Mouse (Mus musculus): Measurements from ENCODE around the gene Hk1. TPM values are rescaled to one million over a fixed set of nuclear protein-coding genes. Genes with fewer than 3 reads are reported as not detected.

Gene Hk1
- total and polyA plus RNA-seq, 3 experiments = 192 to 740 (median 441) TPM

- H3K9ac ChIP-seq (ENCODE audit: control insufficient read depth, low read depth, low read length, poor library complexity, severe bottlenecking) = peak overlapping the region; percentile 72
- peaks cover 0 to 38% of the 10 kb centered on the region in 2 experiments; a peak in 2 of 4 replicates for H3K36me3 ChIP-seq (ENCODE audit: control insufficient read depth in 1 of 2, insufficient read depth in 2 of 2, low read length in 2 of 2)
- no peaks in the 10 kb centered on the region for H3K27me3 ChIP-seq (ENCODE audit: control insufficient read depth in 1 of 2, insufficient read depth in 2 of 2, low read length in 2 of 2)
- peak; percentile 94 for DNase-seq (ENCODE audit: low read depth, low spot score)
- no peaks in the 10 kb centered on the region for H3K9me3 ChIP-seq (replicated peaks; ENCODE audit: insufficient read depth, low read length)
- H3K4me1 ChIP-seq (ENCODE audit: control insufficient read depth in 1 of 2, insufficient read depth in 2 of 2, low read length in 2 of 2) = peaks cover 8 to 52% of the 10 kb centered on the region in 2 experiments
- peaks cover 46% of the 10 kb centered on the region for H3K79me2 ChIP-seq (ENCODE audit: control insufficient read depth, insufficient read depth, low read length, poor library complexity)
- peak overlapping the region; percentile 41 to 51 for H3K4me3 ChIP-seq (ENCODE audit: control insufficient read depth in 1 of 2, insufficient read depth in 1 of 2, low read depth in 2 of 2, low read length in 2 of 2)
- TF ChIP-seq ELF1 (IDR thresholded peaks at IDR 0.05; ENCODE audit: low read depth, low read length) (no peak), MYC (IDR thresholded peaks at IDR 0.05; ENCODE audit: low read depth, low read length) (0 out of 2 replicates have a peak, but pooled peaks have one; percentile 68), CTCF (IDR thresholded peaks at IDR 0.05 in 2 of 3, conservative IDR thresholded peaks at IDR 0.05 in 1 of 3; ENCODE audit: control insufficient read depth in 1 of 3, insufficient read depth in 1 of 3, low read depth in 2 of 3, low read length in 3 of 3, poor library complexity in 1 of 3, severe bottlenecking in 1 of 3) (no peak), E2F4 (IDR thresholded peaks at IDR 0.05; ENCODE audit: borderline replicate concordance, low read depth, low read length) (no peak), USF1 (IDR thresholded peaks at IDR 0.05; ENCODE audit: low read depth, low read length) (no peak), CHD2 (IDR thresholded peaks at IDR 0.05; ENCODE audit: low read length) (no peak), UBTF (IDR thresholded peaks at IDR 0.05; ENCODE audit: borderline replicate concordance, insufficient read depth, low read depth, low read length) (no peak), ETS1 (IDR thresholded peaks at IDR 0.05; ENCODE audit: low read depth, low read length) (peak; percentile 64; the same call in 1 of the 2 replicates), TBP (IDR thresholded peaks at IDR 0.05; ENCODE audit: low read depth, low read length) (peak; percentile 87), HCFC1 (IDR thresholded peaks at IDR 0.05; ENCODE audit: low read depth, low read length) (peak; percentile 50; the same call in 1 of the 2 replicates), ZC3H11A (IDR thresholded peaks at IDR 0.05; ENCODE audit: low read depth, low read length) (no peak), ZKSCAN1 (IDR thresholded peaks at IDR 0.05; ENCODE audit: low read depth, low read length) (no peak), NRF1 (IDR thresholded peaks at IDR 0.05; ENCODE audit: insufficient read depth, low read depth, low read length, poor library complexity, severe bottlenecking) (peak; percentile 53; the same call in 1 of the 2 replicates), SIN3A (IDR thresholded peaks at IDR 0.05; ENCODE audit: low read length) (peak; percentile 90), MAZ (IDR thresholded peaks at IDR 0.05; ENCODE audit: low read depth, low read length) (peak; percentile 85; the same call in 1 of the 2 replicates), RCOR1 (IDR thresholded peaks at IDR 0.05; ENCODE audit: low read depth, low read length) (no peak), TCF12 (IDR thresholded peaks at IDR 0.05; ENCODE audit: low read depth, low read length) (peak; percentile 29; the same call in 1 of the 2 replicates), KAT2A (conservative IDR thresholded peaks at IDR 0.05; ENCODE audit: low read depth, low read length) (no peak), MAFK (IDR thresholded peaks at IDR 0.05; ENCODE audit: borderline replicate concordance, low read depth, low read length) (no peak), EP300 (IDR thresholded peaks at IDR 0.05; ENCODE audit: low read depth in 1 of 2, low read length in 2 of 2) (peak; percentile 34 to 38; a peak in 3 of 4 replicates), CHD1 (IDR thresholded peaks at IDR 0.05; ENCODE audit: low read depth, low read length) (0 out of 2 replicates have a peak, but pooled peaks have one; percentile 87), JUND (IDR thresholded peaks at IDR 0.05; ENCODE audit: low read depth, low read length) (no peak), ZNF384 (IDR thresholded peaks at IDR 0.05; ENCODE audit: low read depth, low read length) (no peak), NELFE (IDR thresholded peaks at IDR 0.05; ENCODE audit: low read depth, low read length) (peak; percentile 58; the same call in 1 of the 2 replicates), GATA1 (IDR thresholded peaks at IDR 0.05; ENCODE audit: low read depth, low read length) (peak; percentile 20; the same call in 1 of the 2 replicates), MAX (IDR thresholded peaks at IDR 0.05; ENCODE audit: low read length) (peak; percentile 74), BHLHE40 (IDR thresholded peaks at IDR 0.05; ENCODE audit: borderline replicate concordance, low read depth, low read length) (peak; percentile 93), MXI1 (IDR thresholded peaks at IDR 0.05; ENCODE audit: low read depth, low read length) (peak; percentile 81), ZMIZ1 (IDR thresholded peaks at IDR 0.05; ENCODE audit: low read depth, low read length) (no peak), POLR2A (IDR thresholded peaks at IDR 0.05; ENCODE audit: control insufficient read depth in 1 of 2, insufficient read depth in 1 of 2, low read depth in 1 of 2, low read length in 2 of 2, poor library complexity in 1 of 2) (peak in 1 of 2 experiments; percentile 49; a peak in 1 of 4 replicates), MYB (IDR thresholded peaks at IDR 0.05; ENCODE audit: low read depth, low read length) (no peak)
- peak overlapping the region; percentile 83 for H3K27ac ChIP-seq (ENCODE audit: control insufficient read depth, low read depth, low read length)
Measured at GRCm38 (mm10) chr10:62334686-62335422, 44.9 kb downstream of the Hk1 start.
